Mouse (Mus musculus) liver, adult (tissue): ENCODE results near the gene Hoxa1.

Source experiments
- GATA4 ChIP-seq: IDR thresholded peaks from 2 replicates; pipeline ENCODE4 v1.6.1; 2014; ENCODE audit warnings: mild to moderate bottlenecking, low read length; ENCODE audit not compliant: insufficient replicate concordance

The Hoxa1 gene

DNA sequence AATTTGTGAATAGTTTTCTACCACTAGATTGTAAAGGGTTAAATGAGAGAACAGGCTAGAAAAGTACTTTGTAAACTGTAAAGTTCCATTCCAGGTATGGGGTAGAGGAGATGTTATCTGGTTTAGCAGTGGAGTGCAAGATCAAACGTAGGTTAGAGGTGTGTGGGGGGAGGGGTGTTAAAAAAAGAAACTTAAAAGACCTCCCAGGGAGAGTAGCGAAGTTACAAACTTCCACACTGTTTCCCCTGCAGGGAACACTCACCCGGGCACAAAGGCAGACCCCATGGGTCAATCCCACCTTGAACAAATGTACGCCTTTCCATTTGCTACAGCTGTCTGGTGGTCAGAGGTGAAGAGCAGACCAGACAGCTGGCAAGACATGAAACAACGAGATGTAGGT is 42.2 kb downstream of the Hoxa1 start:
- TF ChIP-seq GATA4, result no peak

DNA sequence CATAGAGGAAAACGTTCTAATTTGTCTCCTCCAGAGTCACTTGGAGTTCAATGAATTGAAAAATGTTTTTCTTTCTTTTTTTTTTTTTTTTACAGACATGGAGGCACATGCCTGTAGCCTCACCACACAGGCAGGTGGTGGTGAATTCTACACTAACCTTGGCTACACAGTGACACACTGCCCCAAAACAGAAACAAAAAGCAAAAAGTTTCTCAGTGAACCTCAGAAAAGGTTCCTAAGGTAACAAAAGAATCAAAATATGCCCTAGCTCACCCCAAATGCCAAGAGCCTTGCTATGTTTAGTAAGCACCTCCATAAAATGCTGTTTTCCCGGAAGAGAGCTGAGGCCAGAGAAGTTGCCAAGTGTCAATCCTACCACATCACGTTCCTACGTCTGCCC is 46.3 kb downstream of the Hoxa1 start:
- no peak for TF ChIP-seq GATA4

DNA sequence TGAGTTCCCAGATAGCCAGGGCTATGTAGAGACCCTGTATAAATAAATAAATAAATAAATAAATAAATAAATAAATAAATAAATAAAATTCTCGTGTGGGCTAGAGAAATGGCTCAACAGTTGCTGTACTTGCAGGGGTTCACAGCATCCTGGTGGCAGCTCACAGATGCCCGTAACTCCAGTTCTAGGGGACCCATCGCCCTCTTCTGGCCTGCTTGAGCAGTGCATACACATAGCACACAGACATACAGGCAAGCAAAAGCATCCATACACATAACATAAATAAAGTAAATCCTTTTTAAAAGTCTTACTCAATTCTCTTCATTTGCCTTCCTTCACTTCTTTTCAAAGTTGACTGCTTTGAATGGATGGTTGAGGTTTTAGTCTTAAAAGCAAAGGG is 50.7 kb downstream of the Hoxa1 start:
- TF ChIP-seq GATA4, result no peak

DNA sequence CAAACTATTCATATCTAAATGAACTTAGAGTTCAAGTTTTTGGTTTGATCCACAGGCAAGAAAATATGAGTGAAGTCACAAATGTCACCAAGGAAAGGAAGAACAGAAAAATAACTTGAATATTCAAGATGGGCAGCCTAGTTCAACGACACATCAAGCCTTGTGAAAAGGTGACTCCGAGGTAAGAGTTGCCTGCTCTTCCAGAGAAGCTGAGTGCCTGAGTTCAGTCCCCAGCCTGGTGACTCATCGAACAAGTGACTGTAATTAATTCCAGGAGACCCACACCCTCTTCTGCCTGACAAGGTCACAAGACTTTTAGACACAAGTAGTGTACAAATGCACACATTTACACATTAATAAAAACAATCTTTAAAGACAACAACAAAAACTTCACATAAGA is 51.4 kb downstream of the Hoxa1 start:
- no peak for TF ChIP-seq GATA4

DNA sequence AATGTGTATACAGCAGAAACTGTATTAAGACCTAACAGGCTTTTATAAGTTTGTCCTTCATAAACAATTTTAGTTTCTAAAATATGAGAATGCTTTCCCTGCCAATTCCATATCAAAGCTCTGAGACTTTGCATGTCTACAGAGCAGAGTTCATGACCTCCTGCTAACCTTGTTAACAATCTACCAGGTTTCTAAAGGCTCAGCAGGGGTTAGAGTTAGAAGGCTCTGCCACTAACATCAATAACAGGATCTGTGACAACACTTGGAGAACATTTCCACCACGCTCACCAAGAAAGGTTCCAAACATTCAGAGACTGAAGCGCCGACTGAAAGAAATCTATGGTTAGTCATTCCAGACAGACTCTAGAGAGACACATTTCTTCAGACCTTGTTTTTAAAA is 51.9 kb downstream of the Hoxa1 start:
- TF ChIP-seq GATA4, result no peak
